Mouse (Mus musculus): Measurements from ENCODE around the gene Sel1l2. TPM values are rescaled to one million over a fixed set of nuclear protein-coding genes. Genes with fewer than 3 reads are reported as not detected.
A peak's percentile ranks its signal among the peaks of the same experiment; 100 is the strongest.
"Not testable (repeated sequence)": the region's sequence is repeated elsewhere in the genome, so short reads cannot be mapped to it uniquely, and the experiment has no call there.

Gene Sel1l2
- polyA plus RNA-seq, 1 experiment from 2014 or later: not detected

DNA sequence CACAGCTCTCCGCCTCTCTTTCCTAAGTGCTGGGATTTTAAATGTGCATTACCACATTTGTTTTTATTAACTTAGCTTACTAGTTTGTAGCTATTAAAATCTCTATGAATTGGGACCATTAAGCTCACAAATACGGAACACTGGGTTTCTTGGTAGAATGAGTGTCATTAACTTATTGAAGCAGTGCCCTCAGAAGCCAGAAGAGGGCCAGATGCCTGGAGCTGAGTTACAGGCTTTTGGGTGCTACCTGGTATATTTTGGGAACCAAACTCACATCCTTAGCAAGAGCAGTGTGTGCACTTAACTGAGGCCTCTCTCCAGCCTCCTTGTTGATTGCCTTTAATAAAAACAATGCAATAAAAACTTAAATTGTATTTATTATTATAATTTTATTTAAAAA lies 188.8 kb downstream of the Sel1l2 start:
- WGBS: 91% methylated on average over 2 of the region's 2 CpGs
- peaks cover 50% of the 10 kb centered on the region for H3K36me3 ChIP-seq (ENCODE audit: control insufficient read depth, insufficient read depth, low read length)

GRCm38 (mm10) chr2:140185685-140186210 lies 203.8 kb downstream of the Sel1l2 start:
- not testable (repeated sequence) for H3K27me3 ChIP-seq (ENCODE audit: control insufficient read depth, insufficient read depth, low read length); H3K9ac ChIP-seq (replicated peaks; ENCODE audit: low read length); H3K9me3 ChIP-seq (ENCODE audit: control insufficient read depth, low read length); ATAC-seq (ENCODE audit: low FRiP score, low TSS enrichment); H3K4me1 ChIP-seq (ENCODE audit: control insufficient read depth, insufficient read depth, low read length); H3K4me3 ChIP-seq (replicated peaks; ENCODE audit: low read depth, low read length); H3K27ac ChIP-seq (replicated peaks; ENCODE audit: low read depth, low read length); H3K4me2 ChIP-seq (ENCODE audit: low read length)
- peak; percentile 30 for DNase-seq
- WGBS: 85% methylated on average over 3 of the region's 3 CpGs
- H3K36me3 ChIP-seq (ENCODE audit: control insufficient read depth, insufficient read depth, low read length): peaks cover 49% of the 10 kb centered on the region

More for the DNA sequence above, 188.8 kb downstream of the Sel1l2 start:
- peak; percentile 43 for DNase-seq
- H3K9ac ChIP-seq (replicated peaks; ENCODE audit: low read length): no peak overlapping the region
- no peak overlapping the region for H3K27ac ChIP-seq (replicated peaks; ENCODE audit: low read depth, low read length)
- no peak for ATAC-seq (ENCODE audit: low FRiP score, low TSS enrichment)
- H3K9me3 ChIP-seq (ENCODE audit: control insufficient read depth, low read length): no peaks in the 10 kb centered on the region
- no peaks in the 10 kb centered on the region for H3K27me3 ChIP-seq (ENCODE audit: control insufficient read depth, insufficient read depth, low read length)
- H3K4me3 ChIP-seq (replicated peaks; ENCODE audit: low read depth, low read length): no peak overlapping the region
- H3K4me1 ChIP-seq (ENCODE audit: control insufficient read depth, insufficient read depth, low read length): no peaks in the 10 kb centered on the region
- H3K4me2 ChIP-seq (ENCODE audit: low read length): no peak overlapping the region

Other genes starting within 250 kb of the Sel1l2 start
- not detected in 2 replicates for gene Gm17374, start 237.7 kb downstream of the Sel1l2 start, polyA plus RNA-seq (2014; fragmentation: Nextera tagmentation; extraction: Ambion mirVana)
- gene Esf1, start 219.1 kb downstream of the Sel1l2 start, polyA plus RNA-seq (2014; fragmentation: Nextera tagmentation; extraction: Ambion mirVana): 15.4 and 18.5 TPM in 2 replicates
- gene Ndufaf5, start 219.1 kb downstream of the Sel1l2 start, polyA plus RNA-seq (2014; fragmentation: Nextera tagmentation; extraction: Ambion mirVana): 49.3 and 51.0 TPM in 2 replicates
- gene Macrod2, start 5.6 kb upstream of the Sel1l2 start, polyA plus RNA-seq (2014; fragmentation: Nextera tagmentation; extraction: Ambion mirVana): 61.4 and 75.3 TPM in 2 replicates